Mouse (Mus musculus): ENCODE data around the gene 1700019D03Rik. TPM values are rescaled to one million over a fixed set of nuclear protein-coding genes. Genes with fewer than 3 reads are reported as not detected.

The 1700019D03Rik gene
- polyA plus RNA-seq, 1 experiment from 2014 or later, result 5.3 TPM

Other genes starting within 250 kb of the 1700019D03Rik start
- 47.1 and 47.5 TPM in 2 replicates for gene Inpp1, start 202.5 kb downstream of the 1700019D03Rik start, polyA plus RNA-seq (2015; fragmentation: Nextera tagmentation; extraction: Ambion mirVana)
- 29.2 and 30.9 TPM in 2 replicates for gene Hibch, start 175.2 kb downstream of the 1700019D03Rik start, polyA plus RNA-seq (2015; fragmentation: Nextera tagmentation; extraction: Ambion mirVana)
- 0.74 and 0.81 TPM in 2 replicates for gene Mstn, start 41.5 kb upstream of the 1700019D03Rik start, polyA plus RNA-seq (2015; fragmentation: Nextera tagmentation; extraction: Ambion mirVana)
- not detected in 2 replicates for gene 1700019A02Rik, start 167.5 kb upstream of the 1700019D03Rik start, polyA plus RNA-seq (2015; fragmentation: Nextera tagmentation; extraction: Ambion mirVana)

Measured in neural tube, embryonic 15.5 days (tissue).